Mouse (Mus musculus): Measurements from ENCODE around the gene AU040320.

Gene AU040320

GRCm38 (mm10) chr4:126753268-126754230 is at the start of gene AU040320, which contains the start of gene Ncdn:
AU040320 (plus strand) TSS chr4:126753544.
Ncdn (minus strand) TSS chr4:126753438.
- DNase-seq (ENCODE audit: low spot score): peak; percentile 97

GRCm38 (mm10) chr4:126706630-126707438 is 46.5 kb upstream of the AU040320 start:
- DNase-seq (ENCODE audit: low spot score): peak; percentile 75

DNA sequence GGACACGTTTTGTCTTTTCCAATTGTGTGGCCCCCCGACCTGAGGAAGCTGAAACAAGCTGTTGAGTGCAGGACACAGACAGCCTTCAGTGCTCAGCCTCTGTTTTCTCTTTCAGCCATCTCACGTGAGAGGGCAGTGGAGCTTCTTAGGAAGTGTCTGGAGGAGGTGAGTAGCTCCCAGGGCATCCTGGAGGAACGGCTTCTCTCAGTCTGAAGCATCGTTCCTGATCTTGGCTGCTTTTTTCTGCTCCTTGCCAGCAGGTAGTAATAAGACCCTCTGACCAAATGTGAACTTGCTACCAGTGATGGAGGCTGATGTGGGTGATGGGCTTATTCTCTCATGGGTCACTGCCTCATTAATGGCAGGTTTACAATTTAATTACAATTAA is 45.9 kb upstream of the AU040320 start:
- DNase-seq (ENCODE audit: low spot score): no peak

DNA sequence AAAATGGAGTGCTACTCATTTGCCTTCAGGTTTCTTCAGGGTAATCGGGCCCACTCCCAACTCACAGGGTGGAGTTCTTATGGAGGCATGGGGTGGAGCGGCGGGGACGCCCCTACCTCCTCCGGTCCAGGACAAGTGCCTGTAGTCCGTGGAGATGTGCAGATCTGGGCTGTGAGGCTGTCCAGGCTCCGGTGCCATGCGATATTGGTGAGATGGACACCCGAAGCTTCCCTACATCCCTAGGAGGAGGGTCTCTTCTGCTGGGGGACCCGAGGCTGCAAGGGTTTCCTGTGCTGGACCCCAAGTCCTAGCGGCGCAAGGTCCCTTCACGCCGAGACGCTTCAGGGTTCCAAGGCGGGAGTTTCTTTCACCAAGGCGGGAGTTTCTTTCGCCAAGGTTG is 21.2 kb upstream of the AU040320 start:
- DNase-seq (ENCODE audit: low spot score): no peak

DNA sequence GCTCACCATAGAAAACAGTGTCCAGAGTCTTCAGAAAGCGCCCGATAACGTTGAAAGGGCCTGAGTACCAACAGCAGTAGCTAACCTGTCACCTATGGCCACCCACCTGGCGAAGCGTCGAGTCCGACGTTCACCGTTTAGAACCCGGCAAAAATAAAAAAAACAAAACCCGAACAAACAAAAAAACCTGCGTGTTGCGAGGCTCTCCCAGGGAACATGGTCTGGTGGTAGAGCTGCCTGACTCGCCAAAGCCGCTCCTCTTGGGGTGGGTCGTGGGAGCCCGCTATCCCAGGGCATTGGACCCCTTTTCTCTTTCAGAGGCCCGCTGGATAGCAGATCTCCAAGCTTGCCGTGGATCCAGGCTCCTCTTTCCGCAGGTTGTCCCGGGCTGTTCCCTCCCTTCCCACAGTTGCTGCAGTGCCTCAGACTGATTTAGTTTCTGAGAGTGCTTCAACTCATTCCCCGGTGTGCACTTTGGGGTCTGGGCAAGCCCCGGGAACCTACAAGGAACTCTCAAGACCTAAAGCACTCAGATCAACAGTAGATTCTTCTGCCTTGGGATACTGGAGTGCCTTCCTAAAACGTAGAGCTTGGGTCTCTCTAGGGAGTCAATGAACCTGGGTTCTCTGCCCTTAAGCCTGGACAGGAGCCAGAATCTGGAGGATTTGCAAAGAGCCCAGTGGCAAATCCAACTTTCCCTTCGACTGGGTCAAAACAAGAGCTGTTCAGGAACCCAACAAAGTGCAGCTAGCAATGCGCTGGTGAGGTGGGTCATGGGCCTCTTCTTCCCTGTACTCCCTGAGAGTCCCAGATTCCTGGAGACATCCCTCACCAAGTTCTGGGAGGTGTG is 20.6 kb upstream of the AU040320 start:
- DNase-seq (ENCODE audit: low spot score): no peak

DNA sequence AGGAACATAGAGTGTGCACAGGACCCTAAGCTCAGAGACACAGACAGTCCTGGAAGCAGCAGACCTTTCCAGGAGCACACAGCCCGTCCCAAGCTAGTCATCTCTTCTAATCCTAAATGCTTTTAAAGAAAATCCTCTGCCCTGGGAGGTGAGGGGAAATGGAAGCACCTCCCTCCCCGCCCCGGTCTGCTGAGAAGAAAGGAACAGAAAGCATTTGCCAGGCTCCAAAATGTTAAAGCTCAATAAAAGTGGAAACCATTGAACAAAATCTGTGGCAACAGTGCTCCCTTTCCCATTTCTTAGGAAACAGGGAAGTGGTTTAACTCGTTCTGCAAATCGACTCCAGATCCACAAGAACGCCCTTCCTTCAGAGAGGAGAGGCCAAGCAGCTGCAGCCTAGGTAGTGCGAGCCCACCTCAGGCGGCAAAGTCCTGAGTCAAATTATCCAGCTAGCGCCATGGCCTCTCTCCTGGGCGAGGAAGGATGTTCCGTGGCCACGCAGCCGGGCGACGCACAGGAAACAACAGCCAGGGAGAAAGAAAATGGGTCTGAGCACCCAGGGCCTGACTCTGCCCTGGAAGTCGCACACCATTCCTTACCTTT is 19.2 kb upstream of the AU040320 start:
- DNase-seq (ENCODE audit: low spot score): no peak

DNA sequence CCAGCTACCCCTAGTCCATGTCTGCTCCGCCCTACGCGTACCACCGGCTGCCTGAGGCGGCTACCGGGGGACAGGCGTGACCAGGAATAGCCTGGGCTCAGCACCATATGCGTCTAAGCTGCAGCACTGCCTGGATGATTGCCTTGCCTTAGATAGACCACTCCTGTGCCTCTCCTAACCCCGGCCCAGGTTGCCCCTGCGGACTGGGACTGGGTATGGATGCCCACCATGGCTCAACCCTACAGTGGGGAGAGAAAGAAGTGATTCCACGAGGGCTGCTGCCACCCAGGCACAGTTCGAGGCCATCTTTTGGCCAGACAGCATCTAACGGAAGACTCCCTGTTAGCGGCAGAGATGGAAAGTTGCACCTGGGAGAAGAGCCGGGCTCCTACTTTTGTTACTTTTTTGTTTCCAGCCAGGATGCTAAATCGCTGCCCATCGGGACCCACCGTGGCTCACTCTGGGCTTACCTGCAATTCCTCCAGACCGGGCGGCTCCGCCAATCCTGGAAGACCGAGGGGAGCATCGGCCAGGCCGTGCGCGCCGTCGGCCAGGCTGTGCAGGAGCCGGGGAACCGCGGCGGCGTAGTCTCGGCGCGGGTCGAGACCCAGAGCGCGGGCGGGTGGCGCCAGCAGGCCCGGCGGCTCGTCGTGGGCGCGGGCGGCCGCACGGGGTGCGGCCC is 18.5 kb upstream of the AU040320 start:
- DNase-seq (ENCODE audit: low spot score): no peak

- no peak for DNase-seq (ENCODE audit: low spot score)
These were observed 17.9 kb upstream of the AU040320 start for GRCm38 (mm10) chr4:126735382-126736000.

DNA sequence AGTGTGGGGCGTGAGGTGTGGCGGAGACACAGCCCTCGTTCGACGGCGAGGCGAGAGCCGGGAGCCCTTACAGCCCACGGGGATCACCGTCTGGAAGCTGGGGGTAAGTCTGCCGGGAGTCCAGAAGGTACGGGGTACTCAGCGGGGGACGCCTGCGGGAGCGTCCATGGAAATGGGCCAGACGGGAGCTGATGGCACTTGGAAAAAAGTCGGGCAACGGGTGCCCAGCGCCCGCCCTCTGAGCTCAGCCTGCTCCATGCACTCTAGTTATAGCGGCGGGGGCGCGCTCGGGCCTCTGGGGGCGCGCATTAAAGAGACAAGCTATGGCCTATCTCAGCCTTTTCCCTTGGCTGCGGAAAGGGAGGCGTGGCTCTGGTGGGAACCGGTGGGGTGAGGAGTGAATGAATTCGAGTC is 17.3 kb upstream of the AU040320 start, which contains the start of gene Tfap2e:
Gene Tfap2e (minus strand): TSS at position 240 of the 414 bp plus-strand sequence.
- peak; percentile 72 for DNase-seq (ENCODE audit: low spot score)

DNA sequence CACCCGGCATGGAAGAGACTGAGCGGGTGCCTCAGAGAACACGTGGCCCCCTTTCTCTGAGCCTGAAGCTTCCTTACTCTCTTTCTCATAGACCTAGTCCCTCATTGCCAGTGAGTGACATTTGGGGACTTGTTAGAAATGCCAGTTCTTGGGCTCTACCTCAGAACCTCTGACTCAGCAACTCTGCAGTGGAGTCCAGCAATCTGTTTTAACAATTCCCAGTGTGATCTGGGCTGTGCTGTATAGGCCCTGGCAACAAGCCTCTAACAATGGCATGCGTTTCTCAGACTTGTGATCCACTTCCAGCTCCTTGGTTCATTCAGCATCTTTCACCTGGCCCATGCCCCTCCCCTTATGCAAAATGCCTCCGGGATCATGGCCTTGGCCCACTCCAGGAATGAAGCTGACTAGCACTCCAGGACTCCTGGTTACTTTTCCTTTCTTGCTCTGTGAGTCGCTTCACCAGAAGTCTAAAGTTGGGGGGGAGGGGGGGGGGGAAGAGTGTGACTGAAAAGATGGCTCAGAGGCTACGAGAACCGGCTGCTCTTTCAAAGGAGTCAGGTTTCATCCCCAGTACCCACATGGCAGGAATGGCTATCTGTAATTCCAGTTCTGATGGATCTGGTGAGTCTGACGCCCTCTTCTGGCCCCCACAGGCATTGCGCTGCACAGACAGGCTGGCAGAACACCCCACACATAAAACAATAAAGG is 13.2 kb upstream of the AU040320 start:
- peak; percentile 70 for DNase-seq (ENCODE audit: low spot score)

- peak; percentile 86 for DNase-seq (ENCODE audit: low spot score)
These were observed 11.9 kb upstream of the AU040320 start for GRCm38 (mm10) chr4:126741448-126741847.

GRCm38 (mm10) chr4:126742976-126743375 is 10.4 kb upstream of the AU040320 start:
- no peak for DNase-seq (ENCODE audit: low spot score)

- DNase-seq (ENCODE audit: low spot score): no peak
These were observed 9.6 kb upstream of the AU040320 start for GRCm38 (mm10) chr4:126743713-126744112.

GRCm38 (mm10) chr4:126744831-126745230 is 8.5 kb upstream of the AU040320 start:
- DNase-seq (ENCODE audit: low spot score): no peak

GRCm38 (mm10) chr4:126745506-126746193 is 7.7 kb upstream of the AU040320 start:
- DNase-seq (ENCODE audit: low spot score): peak; percentile 69

- no peak for DNase-seq (ENCODE audit: low spot score)
These were observed 7.0 kb upstream of the AU040320 start for GRCm38 (mm10) chr4:126746194-126746840.

GRCm38 (mm10) chr4:126748381-126748780 is 5.0 kb upstream of the AU040320 start:
- DNase-seq (ENCODE audit: low spot score): no peak

DNA sequence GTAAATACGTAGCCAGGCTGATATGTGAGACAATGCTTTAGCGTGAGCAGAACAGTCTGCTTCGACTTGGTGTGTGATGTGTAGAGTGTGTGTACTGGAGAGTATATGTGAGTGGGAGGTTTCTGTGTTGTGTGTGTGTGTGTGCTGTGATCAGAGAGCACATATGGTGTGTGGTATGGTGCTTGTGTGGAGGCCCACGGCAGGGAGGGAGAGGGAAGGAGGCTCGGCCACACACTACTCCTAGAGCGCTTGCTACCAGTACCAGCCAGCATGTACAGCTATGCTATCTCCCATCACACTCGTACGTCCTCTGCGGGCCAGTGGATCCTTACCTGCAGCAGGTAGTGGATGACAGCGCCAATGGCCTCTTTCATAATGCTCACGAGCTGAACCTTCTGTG is 3.8 kb upstream of the AU040320 start:
- no peak for DNase-seq (ENCODE audit: low spot score)
